Mouse (Mus musculus): ENCODE measurements around the gene Lbx1. TPM values are rescaled to one million over a fixed set of nuclear protein-coding genes. Genes with fewer than 3 reads are reported as not detected.
A peak's percentile ranks its signal among the peaks of the same experiment; 100 is the strongest.

The Lbx1 gene
- total and polyA plus RNA-seq, 3 experiments, result not detected

GRCm38 (mm10) chr19:45254806-45255205, 19.2 kb upstream of the Lbx1 start:
- ATAC-seq (ENCODE audit: extremely low read depth, insufficient number of reproducible peaks, low FRiP score, poor library complexity, severe bottlenecking) (no peak), DNase-seq (ENCODE audit: low spot score) (no peak)
- Histone ChIP-seq H3K9me3 (replicated peaks) (no peaks in the 10 kb centered on the region), H3K4me1 (ENCODE audit: insufficient read depth, low read depth, low read length) (no peaks in the 10 kb centered on the region), H3K4me3 (ENCODE audit: low read depth, low read length) (no peak overlapping the region), H3K36me3 (replicated peaks) (no peaks in the 10 kb centered on the region), H3K27me3 (ENCODE audit: insufficient read depth, low read length) (peaks cover 18% of the 10 kb centered on the region)
- TF ChIP-seq GATA2 (IDR thresholded peaks at IDR 0.05; ENCODE audit: borderline replicate concordance, low read depth, low read length) (no peak), TAL1 (conservative IDR thresholded peaks at IDR 0.05; ENCODE audit: low read depth, low read length) (no peak), GATA1 (IDR thresholded peaks at IDR 0.05; ENCODE audit: borderline replicate concordance, low read length) (no peak), CTCF (IDR thresholded peaks at IDR 0.05; ENCODE audit: low read depth, low read length) (no peak), POLR2AphosphoS5 (IDR thresholded peaks at IDR 0.05; ENCODE audit: insufficient replicate concordance, low read depth, low read length) (no peak)

GRCm38 (mm10) chr19:45252436-45252835, 16.8 kb upstream of the Lbx1 start:
- peaks cover 20% of the 10 kb centered on the region for H3K27me3 ChIP-seq (ENCODE audit: insufficient read depth, low read length)
- no peak for ATAC-seq (ENCODE audit: extremely low read depth, insufficient number of reproducible peaks, low FRiP score, poor library complexity, severe bottlenecking)
- no peaks in the 10 kb centered on the region for H3K4me1 ChIP-seq (ENCODE audit: insufficient read depth, low read depth, low read length)
- H3K4me3 ChIP-seq (ENCODE audit: low read depth, low read length), result no peak overlapping the region
- no peaks in the 10 kb centered on the region for H3K9me3 ChIP-seq (replicated peaks)
- no peak for DNase-seq (ENCODE audit: low spot score)
- no peaks in the 10 kb centered on the region for H3K36me3 ChIP-seq (replicated peaks)
- no peak for TF ChIP-seq POLR2AphosphoS5 (IDR thresholded peaks at IDR 0.05; ENCODE audit: insufficient replicate concordance, low read depth, low read length)
- TF ChIP-seq GATA1 (IDR thresholded peaks at IDR 0.05; ENCODE audit: borderline replicate concordance, low read length), result no peak
- TF ChIP-seq GATA2 (IDR thresholded peaks at IDR 0.05; ENCODE audit: borderline replicate concordance, low read depth, low read length), result no peak
- no peak for TF ChIP-seq TAL1 (conservative IDR thresholded peaks at IDR 0.05; ENCODE audit: low read depth, low read length)
- TF ChIP-seq CTCF (IDR thresholded peaks at IDR 0.05; ENCODE audit: low read depth, low read length), result no peak

DNA sequence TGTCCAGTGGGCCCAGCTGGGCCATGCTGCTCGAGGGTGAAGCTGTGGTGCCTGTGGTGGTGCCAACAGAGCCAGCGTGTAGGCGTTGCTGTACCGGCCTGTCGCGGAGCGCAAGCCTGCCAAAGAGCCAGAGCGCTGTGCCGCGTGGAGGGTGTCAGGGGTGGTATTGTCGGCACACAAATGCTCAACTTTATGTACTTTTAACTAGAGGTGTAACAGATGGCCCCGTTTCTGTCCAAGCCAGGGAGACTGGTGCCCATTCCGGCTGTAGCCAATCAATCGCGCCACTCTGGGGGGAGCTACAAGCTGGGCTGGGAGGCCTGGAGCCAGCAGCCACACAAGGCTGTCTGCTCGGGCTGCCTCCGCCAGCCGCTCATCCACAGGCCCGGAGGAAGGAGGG, 13.1 kb upstream of the Lbx1 start:
- Histone ChIP-seq H3K4me3 (ENCODE audit: low read depth, low read length) (no peak overlapping the region), H3K9me3 (replicated peaks) (no peaks in the 10 kb centered on the region), H3K27me3 (ENCODE audit: insufficient read depth, low read length) (peaks cover 17% of the 10 kb centered on the region), H3K4me1 (ENCODE audit: insufficient read depth, low read depth, low read length) (no peaks in the 10 kb centered on the region), H3K36me3 (replicated peaks) (no peaks in the 10 kb centered on the region)
- DNase-seq (ENCODE audit: low spot score) (no peak), ATAC-seq (ENCODE audit: extremely low read depth, insufficient number of reproducible peaks, low FRiP score, poor library complexity, severe bottlenecking) (no peak)
- TF ChIP-seq POLR2AphosphoS5 (IDR thresholded peaks at IDR 0.05; ENCODE audit: insufficient replicate concordance, low read depth, low read length) (no peak), CTCF (IDR thresholded peaks at IDR 0.05; ENCODE audit: low read depth, low read length) (no peak), TAL1 (conservative IDR thresholded peaks at IDR 0.05; ENCODE audit: low read depth, low read length) (no peak), GATA2 (IDR thresholded peaks at IDR 0.05; ENCODE audit: borderline replicate concordance, low read depth, low read length) (no peak), GATA1 (IDR thresholded peaks at IDR 0.05; ENCODE audit: borderline replicate concordance, low read length) (no peak)

- no peak for ATAC-seq (ENCODE audit: extremely low read depth, insufficient number of reproducible peaks, low FRiP score, poor library complexity, severe bottlenecking)
- TF ChIP-seq POLR2AphosphoS5 (IDR thresholded peaks at IDR 0.05; ENCODE audit: insufficient replicate concordance, low read depth, low read length) (no peak), GATA1 (IDR thresholded peaks at IDR 0.05; ENCODE audit: borderline replicate concordance, low read length) (no peak), GATA2 (IDR thresholded peaks at IDR 0.05; ENCODE audit: borderline replicate concordance, low read depth, low read length) (no peak), CTCF (IDR thresholded peaks at IDR 0.05; ENCODE audit: low read depth, low read length) (peak; percentile 67), TAL1 (conservative IDR thresholded peaks at IDR 0.05; ENCODE audit: low read depth, low read length) (no peak)
- H3K9me3 ChIP-seq (replicated peaks), result no peaks in the 10 kb centered on the region
- H3K4me1 ChIP-seq (ENCODE audit: insufficient read depth, low read depth, low read length), result no peaks in the 10 kb centered on the region
- H3K36me3 ChIP-seq (replicated peaks), result no peaks in the 10 kb centered on the region
- peaks cover 35% of the 10 kb centered on the region for H3K27me3 ChIP-seq (ENCODE audit: insufficient read depth, low read length)
- peak; percentile 32 for DNase-seq (ENCODE audit: low spot score)
- no peak overlapping the region for H3K4me3 ChIP-seq (ENCODE audit: low read depth, low read length)
Measured at GRCm38 (mm10) chr19:45243918-45244700, 8.5 kb upstream of the Lbx1 start.

- no peak for ATAC-seq (ENCODE audit: extremely low read depth, insufficient number of reproducible peaks, low FRiP score, poor library complexity, severe bottlenecking)
- no peak for DNase-seq (ENCODE audit: low spot score)
- Histone ChIP-seq H3K36me3 (replicated peaks) (no peaks in the 10 kb centered on the region), H3K27me3 (ENCODE audit: insufficient read depth, low read length) (peaks cover 29% of the 10 kb centered on the region), H3K4me1 (ENCODE audit: insufficient read depth, low read depth, low read length) (no peaks in the 10 kb centered on the region), H3K4me3 (ENCODE audit: low read depth, low read length) (no peak overlapping the region), H3K9me3 (replicated peaks) (no peaks in the 10 kb centered on the region)
- TF ChIP-seq GATA1 (IDR thresholded peaks at IDR 0.05; ENCODE audit: borderline replicate concordance, low read length), result no peak
- TF ChIP-seq CTCF (IDR thresholded peaks at IDR 0.05; ENCODE audit: low read depth, low read length), result no peak
- TF ChIP-seq GATA2 (IDR thresholded peaks at IDR 0.05; ENCODE audit: borderline replicate concordance, low read depth, low read length), result no peak
- no peak for TF ChIP-seq POLR2AphosphoS5 (IDR thresholded peaks at IDR 0.05; ENCODE audit: insufficient replicate concordance, low read depth, low read length)
- no peak for TF ChIP-seq TAL1 (conservative IDR thresholded peaks at IDR 0.05; ENCODE audit: low read depth, low read length)
Measured at GRCm38 (mm10) chr19:45243264-45243602, 7.6 kb upstream of the Lbx1 start.

- Histone ChIP-seq H3K9me3 (replicated peaks) (no peaks in the 10 kb centered on the region), H3K36me3 (replicated peaks) (no peaks in the 10 kb centered on the region), H3K27me3 (ENCODE audit: insufficient read depth, low read length) (peaks cover 35% of the 10 kb centered on the region), H3K4me3 (ENCODE audit: low read depth, low read length) (no peak overlapping the region), H3K4me1 (ENCODE audit: insufficient read depth, low read depth, low read length) (no peaks in the 10 kb centered on the region)
- ATAC-seq (ENCODE audit: extremely low read depth, insufficient number of reproducible peaks, low FRiP score, poor library complexity, severe bottlenecking), result no peak
- no peak for TF ChIP-seq CTCF (IDR thresholded peaks at IDR 0.05; ENCODE audit: low read depth, low read length)
- no peak for TF ChIP-seq GATA1 (IDR thresholded peaks at IDR 0.05; ENCODE audit: borderline replicate concordance, low read length)
- no peak for TF ChIP-seq TAL1 (conservative IDR thresholded peaks at IDR 0.05; ENCODE audit: low read depth, low read length)
- TF ChIP-seq POLR2AphosphoS5 (IDR thresholded peaks at IDR 0.05; ENCODE audit: insufficient replicate concordance, low read depth, low read length), result no peak
- no peak for TF ChIP-seq GATA2 (IDR thresholded peaks at IDR 0.05; ENCODE audit: borderline replicate concordance, low read depth, low read length)
- DNase-seq (ENCODE audit: low spot score), result no peak
Measured at GRCm38 (mm10) chr19:45242348-45243263, 7.0 kb upstream of the Lbx1 start.
